Mouse (Mus musculus) layer of hippocampus, adult 2 months (tissue): ENCODE measurements at regions not wholly inside any gene's neighbourhood (a gene's known extent, or its start where the extent isn't known, plus 50 kb on each side); places are given as distances from the start of the nearest gene placed in this dataset.

Source experiments
- DNase-seq, 2 experiments: peaks; one replicate each; pipeline ENCODE4 v3.0.0; 2022; ENCODE audit warnings: low spot score in 2 of 2
- H3K27ac ChIP-seq: fragments of 200-600 bp; 2 replicates; pipeline ENCODE4 v1.8.1; 2022
- H3K4me3 ChIP-seq: fragments of 200-600 bp; 2 replicates; pipeline ENCODE4 v1.8.1; 2022; ENCODE audit warnings: mild to moderate bottlenecking
- CTCF ChIP-seq: fragments of 200-600 bp; conservative IDR thresholded peaks from 2 replicates; pipeline ENCODE4 v1.8.1; 2022; ENCODE audit warnings: antibody characterized with exemption, mild to moderate bottlenecking, moderate library complexity

DNA sequence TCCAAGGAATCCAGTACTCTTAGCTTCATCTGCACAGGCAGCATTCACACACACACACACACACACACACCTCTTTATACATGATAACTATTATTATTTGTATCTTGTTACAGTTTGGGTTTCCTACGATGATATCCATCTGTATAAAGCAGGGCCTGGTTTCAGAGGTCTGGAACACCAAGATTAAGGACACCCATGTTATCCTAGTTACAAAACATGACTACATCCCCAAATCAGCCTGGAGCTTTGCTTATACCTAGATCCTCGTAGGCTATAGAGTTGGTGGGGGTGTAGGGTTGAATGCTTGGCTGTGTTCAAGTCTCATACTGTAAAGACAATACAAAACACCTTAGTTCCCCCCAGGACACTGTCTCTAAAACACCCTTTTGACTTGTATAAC, 56.0 kb upstream of the Tpm1 start:
- no peak for DNase-seq
- TF ChIP-seq CTCF: no peak
- Histone ChIP-seq H3K4me3 (no peak overlapping the region), H3K27ac (no peak overlapping the region)

DNA sequence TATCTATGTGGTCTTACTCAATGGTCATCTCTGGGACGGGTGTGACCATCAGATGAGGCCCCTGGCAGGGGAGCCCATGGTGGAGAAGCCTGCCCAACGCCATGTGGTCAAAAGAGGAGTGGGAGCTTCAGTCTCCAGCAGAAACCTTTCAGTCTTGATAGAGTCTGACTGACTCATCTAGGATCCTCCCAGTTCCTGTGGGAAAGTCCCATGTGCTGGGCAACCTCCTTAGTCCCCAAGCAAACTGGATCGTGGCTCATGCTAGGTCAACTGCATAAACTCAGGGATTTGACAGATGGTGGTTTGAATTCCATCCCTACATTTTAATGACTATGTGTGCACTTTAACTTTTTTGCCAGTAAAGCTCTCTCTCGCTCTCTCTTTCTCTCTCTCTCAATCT, 55.4 kb upstream of the Tpm1 start:
- H3K4me3 ChIP-seq: no peak overlapping the region
- no peak overlapping the region for H3K27ac ChIP-seq
- no peak for TF ChIP-seq CTCF
- no peak for DNase-seq

- Histone ChIP-seq H3K4me3 (no peak overlapping the region), H3K27ac (no peak overlapping the region)
- DNase-seq: no peak
- no peak for TF ChIP-seq CTCF
These were observed 53.4 kb upstream of the Tpm1 start for GRCm38 (mm10) chr9:67102578-67102977.

DNA sequence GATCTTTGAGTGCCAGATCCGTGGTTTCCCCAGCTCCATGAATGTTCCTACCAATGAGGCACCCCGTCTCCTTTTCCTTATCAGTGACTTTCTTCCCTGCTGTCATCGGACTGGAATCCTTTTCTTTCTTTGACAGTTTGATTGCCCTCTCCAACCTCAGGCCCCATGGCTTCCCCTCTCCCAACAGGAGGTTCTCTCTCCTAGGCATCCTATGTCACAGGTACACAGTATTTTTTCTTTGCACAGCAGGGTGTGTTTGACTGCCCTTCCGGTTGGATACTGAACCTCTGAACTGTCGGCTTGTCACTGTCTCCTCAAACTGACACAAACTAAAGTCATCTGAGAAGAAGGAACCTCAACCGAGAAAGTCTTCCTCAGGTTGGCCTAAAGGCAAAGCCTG, 50.3 kb upstream of the Tpm1 start:
- H3K27ac ChIP-seq: no peak overlapping the region
- no peak for TF ChIP-seq CTCF
- no peak for DNase-seq

More for the DNA sequence above, 50.3 kb upstream of the Tpm1 start:
- H3K4me3 ChIP-seq: no peak overlapping the region
